Mouse (Mus musculus) natural killer cell, adult 2 months (primary cell): ENCODE data around the gene Pprc1.

Source experiments
- DNase-seq, 2 experiments: peaks; one replicate each; pipeline ENCODE4 v3.0.0; 2022; ENCODE audit warnings: low spot score in 2 of 2

Pprc1 gene

DNA sequence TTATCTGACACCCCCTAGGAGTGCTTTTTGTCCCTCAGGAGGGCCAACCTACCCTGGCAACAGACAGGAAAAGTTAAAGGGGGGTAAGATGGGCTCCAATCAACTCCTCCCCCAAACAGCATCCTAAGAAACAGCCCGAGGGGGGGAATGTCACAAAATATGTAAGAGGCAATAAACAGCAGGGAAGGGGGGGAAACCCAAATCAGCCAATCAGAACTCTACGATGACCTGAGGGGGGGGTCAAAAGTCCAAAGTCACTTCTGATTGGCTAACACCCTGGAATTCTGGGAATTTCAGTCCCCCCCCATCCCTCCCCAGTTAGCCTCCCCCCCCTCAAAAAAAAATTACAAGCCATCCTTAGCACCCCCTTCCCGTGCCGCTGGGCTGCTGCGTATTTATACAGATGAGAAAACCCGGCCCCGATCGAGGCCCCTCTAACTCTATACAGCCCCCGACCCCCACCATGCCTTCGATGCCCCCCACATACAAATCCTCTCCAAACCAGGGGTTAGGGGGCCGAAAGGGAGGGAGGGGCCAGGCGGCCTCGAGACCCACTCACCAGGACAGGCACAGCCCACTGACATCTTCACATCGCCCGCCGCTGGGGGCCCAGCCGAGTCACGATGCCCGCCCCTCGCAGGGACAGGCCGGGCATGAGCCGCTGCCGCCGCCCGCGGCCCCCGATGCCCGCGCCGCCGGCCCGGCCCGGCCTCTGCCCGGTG is at the start of gene Pprc1:
Gene Pprc1, plus strand, starts transcription at position 616 of the 722 bp plus-strand sequence.
- DNase-seq = no peak

DNA sequence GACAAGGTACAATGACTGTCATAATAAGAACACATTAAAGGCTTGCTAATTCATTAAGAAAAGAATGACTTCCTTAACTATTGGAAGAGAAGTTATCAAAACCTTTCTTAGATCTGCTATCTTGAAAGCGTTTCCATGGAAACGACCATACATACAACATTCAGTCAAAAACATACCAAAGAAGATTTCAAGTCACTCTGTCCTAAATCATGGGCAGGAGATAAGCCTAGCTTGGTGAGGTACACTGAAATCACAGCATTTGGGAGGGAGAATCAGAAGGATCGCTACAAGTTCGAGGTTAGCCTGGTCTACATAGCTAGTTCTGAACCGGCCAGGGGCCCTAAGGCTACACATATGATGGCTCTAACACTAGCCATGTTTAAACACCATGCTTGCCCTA is 47.3 kb upstream of the Pprc1 start:
- no peak for DNase-seq

DNA sequence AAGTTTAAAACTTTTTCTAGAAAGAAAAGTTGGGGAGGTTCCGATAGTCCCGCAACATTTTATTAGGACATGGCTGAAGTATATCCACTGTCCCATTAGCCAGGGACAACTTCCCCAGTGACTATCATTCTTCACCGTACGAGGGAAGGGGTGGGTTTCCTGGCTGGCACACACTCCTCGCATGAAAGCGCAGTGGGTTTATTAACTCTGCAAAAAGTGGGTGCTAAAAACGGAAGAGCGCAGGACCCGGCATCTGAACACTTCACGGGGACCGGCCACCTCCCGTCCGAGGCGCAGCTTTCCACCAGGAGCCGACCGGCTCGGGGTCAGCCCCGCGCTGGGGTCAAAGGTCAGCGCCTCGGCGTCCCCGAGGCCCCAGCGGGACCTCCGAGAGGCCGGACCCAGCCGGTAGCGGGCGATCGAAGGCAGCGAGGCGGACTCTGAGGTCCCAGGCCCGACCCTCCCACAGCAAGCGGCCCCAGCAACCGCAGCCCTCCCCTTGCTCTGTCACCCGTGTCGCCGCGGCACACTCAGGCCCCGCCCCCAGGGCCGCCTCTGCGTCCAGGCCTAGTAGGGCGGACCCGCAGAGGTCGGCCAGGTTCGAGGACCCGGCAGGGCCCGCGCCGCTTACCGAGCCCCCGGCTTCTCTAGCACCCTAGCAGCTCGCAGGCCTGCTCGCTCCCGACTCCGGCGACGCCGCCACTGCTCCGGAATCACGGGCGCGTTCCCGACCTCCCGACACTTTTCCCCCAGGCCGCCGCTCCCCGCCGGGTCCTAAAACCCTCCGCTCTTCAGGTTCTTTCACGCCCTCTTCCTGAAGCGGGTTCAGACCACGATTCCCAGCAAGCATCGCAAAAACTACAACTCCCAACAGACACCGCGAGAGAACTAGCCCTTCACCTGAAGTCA is 46.6 kb upstream of the Pprc1 start, which contains the start of gene Armh3:
Gene Armh3, minus strand, starts transcription at position 704 of the 909 bp plus-strand sequence.
- DNase-seq = peak; percentile 87 to 91

- DNase-seq = no peak
Measured at GRCm38 (mm10) chr19:45998694-45999217, 45.9 kb upstream of the Pprc1 start.

- DNase-seq = no peak
Measured at GRCm38 (mm10) chr19:45999378-45999777, 45.3 kb upstream of the Pprc1 start.

GRCm38 (mm10) chr19:46002279-46002678 is 42.4 kb upstream of the Pprc1 start:
- peak; percentile 25 to 43 for DNase-seq

DNA sequence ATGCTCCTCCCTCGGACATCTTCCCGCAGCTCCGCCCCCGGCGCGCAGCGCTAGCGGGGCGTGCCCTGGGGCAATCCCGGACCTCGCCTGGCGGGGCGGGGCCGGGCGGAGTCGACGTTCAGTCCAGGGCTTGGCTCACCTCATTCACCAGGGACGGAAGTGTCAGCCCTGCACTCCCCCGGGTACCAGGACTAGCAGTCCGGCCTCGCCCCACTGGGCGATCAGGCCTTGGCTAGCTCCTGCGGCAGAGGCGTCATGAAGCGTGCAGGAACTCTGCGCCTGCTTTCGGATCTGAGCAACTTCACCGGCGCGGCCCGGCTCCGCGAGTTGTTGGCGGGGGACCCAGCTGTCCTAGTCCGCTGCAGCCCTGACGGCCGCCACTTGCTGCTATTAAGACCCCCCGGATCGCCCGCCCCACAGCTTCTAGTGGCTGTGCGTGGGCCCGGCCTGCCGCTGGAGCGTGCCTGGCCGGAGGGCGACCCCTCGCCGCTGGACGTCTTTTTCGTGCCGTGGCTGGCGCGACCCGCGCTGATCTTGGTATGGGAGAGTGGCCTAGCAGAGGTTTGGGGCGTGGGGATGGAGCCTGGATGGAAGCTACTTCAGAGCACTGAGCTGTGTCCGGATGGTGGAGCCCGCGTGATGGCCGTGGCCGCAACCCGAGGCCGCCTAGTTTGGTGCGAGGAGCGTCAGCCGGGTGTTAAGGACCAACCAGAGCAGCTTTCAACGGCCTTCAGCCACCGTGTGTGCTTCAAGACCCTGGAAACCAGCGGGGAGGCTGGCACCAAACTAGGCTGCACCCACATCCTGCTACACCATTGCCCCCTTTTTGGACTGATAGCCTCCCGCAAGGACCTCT is 41.1 kb upstream of the Pprc1 start, which contains the start of gene Hps6:
Gene Hps6, plus strand, starts transcription at position 138 of the 856 bp plus-strand sequence.
- DNase-seq = peak; percentile 82 to 86

GRCm38 (mm10) chr19:46004814-46005466 is 39.7 kb upstream of the Pprc1 start:
- no peak for DNase-seq

GRCm38 (mm10) chr19:46005680-46006079 is 39.0 kb upstream of the Pprc1 start:
- no peak for DNase-seq

- DNase-seq = peak; percentile 70 to 81
Measured at GRCm38 (mm10) chr19:46014572-46015178, 30.0 kb upstream of the Pprc1 start.

DNA sequence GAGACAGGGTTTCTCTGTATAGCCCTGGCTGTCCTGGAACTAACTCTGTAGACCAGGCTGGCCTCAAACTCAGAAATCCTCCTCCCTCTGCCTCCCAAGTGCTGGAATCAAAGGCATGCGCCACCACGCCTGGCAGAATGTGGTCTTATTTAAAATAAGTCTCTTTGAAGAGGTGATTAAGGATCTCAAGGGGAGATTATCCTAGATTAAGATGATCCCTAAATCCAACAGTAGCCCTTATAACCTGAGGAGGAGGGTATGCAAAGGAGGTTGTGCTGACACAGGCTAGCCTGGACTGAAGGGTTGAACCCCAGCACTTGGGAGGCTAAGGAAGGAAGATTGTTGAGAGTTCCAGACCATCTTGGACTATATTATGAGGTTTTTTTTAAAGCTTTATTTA is 28.7 kb upstream of the Pprc1 start:
- DNase-seq = no peak

GRCm38 (mm10) chr19:46024959-46025358 is 19.7 kb upstream of the Pprc1 start:
- no peak for DNase-seq

GRCm38 (mm10) chr19:46026567-46026966 is 18.1 kb upstream of the Pprc1 start:
- no peak for DNase-seq

DNA sequence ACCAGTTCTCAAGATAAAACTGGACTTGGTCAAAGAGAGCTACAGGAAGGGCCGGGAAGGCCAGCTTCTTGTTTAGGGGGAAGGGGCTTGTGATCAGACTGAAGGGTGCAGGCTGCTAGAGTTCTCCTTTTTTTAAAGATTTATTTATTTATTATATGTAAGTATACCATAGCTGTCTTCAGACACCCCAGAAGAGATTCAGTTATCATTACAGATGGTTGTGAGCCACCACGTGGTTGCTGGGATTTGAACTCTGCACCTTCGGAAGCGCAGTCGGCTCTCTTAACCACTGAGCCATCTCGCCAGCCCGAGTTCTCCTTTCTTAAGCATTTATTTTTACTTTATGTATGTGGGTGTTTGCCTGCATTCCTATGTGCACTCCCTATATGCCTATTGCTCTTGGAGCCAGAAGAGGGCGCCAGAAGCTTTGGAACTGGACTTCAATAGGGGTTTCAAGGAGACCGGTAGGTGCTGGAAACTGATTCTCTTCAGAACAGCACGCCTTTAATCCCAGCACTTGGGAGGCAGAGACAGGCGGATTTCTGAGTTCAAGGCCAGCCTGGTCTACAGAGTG is 15.9 kb upstream of the Pprc1 start:
- no peak for DNase-seq

GRCm38 (mm10) chr19:46029652-46030051 is 15.0 kb upstream of the Pprc1 start:
- DNase-seq = no peak

- no peak for DNase-seq
Measured at GRCm38 (mm10) chr19:46030196-46030983, 14.3 kb upstream of the Pprc1 start.

- DNase-seq = no peak
Measured at GRCm38 (mm10) chr19:46031689-46032432, 12.8 kb upstream of the Pprc1 start.

GRCm38 (mm10) chr19:46032731-46033510 is 11.8 kb upstream of the Pprc1 start:
- DNase-seq = no peak
